Mouse (Mus musculus): ENCODE measurements at regions not wholly inside any gene's neighbourhood (a gene's known extent, or its start where the extent isn't known, plus 50 kb on each side); places are given as distances from the start of the nearest gene placed in this dataset.
A peak's percentile ranks its signal among the peaks of the same experiment; 100 is the strongest.
"Not testable (repeated sequence)": the region's sequence is repeated elsewhere in the genome, so short reads cannot be mapped to it uniquely, and the experiment has no call there.

DNA sequence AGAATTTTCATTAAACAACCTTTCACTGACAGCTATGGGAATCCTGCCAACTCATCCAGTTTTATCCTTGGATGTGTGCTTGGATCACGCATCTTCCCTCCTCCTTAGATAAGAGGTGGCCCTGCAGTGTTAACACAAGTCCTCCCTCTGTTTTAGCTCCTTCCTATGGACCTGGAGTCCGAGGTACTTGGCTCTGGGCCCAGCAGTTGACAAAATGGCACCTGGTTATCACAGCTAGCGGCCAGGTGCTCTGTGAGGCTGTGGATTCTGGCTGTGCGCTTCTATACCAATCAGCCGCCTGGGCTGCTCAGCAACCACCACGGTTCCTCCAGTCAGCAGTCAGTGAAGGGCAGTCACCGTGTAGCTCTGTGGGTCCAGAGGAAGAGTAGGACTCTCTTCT, 157.4 kb downstream of the Prdm2 start:
- DNase-seq (ENCODE audit: extremely low spot score in 1 of 2, low spot score in 1 of 2) = no peak

DNA sequence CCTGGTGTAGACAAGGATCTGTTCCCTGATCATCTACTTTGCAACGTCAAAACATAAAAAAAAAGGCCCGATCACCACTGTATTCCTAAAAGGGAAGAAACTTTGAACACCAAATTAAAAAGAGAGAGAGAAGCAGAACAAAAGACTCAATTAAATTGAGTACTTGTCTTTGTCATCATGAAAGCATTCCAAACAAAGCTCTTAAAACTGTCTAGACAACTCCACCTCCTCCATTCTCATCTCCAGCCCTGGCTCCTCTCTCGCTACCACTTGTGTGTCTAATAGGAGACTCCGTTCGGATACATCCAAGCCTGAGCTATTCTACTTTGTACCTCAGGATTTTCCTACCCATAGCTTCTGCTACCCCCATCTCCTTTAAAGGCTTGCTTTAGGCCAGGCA, 159.8 kb downstream of the Prdm2 start:
- no peak for DNase-seq (ENCODE audit: extremely low spot score in 1 of 2, low spot score in 1 of 2)

DNA sequence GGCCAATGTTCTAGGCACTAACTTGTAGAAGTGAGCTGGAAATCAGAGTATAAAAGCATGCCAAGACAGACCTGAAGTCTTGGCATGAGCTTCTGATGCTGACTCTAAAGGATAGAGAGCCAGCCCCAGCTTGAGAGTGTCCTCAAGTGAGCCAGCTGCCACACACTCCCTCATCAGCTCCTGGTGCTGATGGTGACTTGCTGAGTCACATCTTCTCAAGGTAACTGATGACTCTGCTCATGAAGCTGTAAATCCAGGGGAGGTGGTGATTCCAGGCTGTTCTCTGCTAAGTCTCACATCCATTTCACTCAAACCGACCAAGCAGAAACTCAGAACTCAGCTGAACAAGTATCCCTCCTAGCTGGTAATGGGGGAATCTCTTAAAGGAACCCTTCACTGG, 161.6 kb downstream of the Prdm2 start:
- DNase-seq (ENCODE audit: extremely low spot score in 1 of 2, low spot score in 1 of 2) = no peak

DNA sequence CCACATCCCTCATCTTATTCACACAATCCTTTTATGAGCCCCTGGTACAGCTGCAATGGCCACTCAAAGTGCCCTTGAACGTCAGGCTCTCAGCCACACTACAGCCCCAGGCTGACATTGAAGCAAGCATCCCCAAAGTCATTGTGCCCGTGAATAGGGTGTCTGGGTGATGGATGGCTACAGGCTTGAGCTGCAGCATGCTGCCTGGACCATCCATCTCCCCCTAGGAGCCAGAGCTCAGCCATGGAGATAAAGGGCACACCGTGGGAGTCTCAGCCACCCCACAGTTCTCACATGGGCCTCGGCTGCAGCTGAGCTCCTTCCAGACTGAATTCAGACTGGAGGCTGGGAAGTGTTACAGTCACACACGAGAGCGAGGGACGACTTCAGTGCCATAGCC, 167.6 kb downstream of the Prdm2 start:
- no peak for DNase-seq (ENCODE audit: extremely low spot score in 1 of 2, low spot score in 1 of 2)

DNA sequence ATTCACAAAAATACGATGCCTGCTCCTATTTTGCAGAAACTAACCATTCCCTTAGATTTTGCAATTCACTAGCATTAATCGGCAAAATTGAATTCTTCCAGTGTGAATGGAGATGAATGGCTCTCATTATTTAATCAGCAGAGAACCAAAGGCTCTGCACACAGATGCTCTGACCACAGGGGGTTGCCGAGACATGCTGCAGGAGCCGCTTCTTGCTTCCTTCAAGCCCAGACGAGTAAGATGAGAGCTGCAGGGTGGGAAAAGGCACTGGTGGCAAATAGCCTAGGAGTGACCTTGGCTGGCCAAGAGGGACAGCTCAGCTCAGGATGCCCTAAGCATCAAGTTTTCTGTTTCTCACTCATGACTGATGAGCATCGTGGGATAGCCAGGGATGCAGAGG, 170.0 kb downstream of the Prdm2 start:
- no peak for DNase-seq (ENCODE audit: extremely low spot score in 1 of 2, low spot score in 1 of 2)

DNA sequence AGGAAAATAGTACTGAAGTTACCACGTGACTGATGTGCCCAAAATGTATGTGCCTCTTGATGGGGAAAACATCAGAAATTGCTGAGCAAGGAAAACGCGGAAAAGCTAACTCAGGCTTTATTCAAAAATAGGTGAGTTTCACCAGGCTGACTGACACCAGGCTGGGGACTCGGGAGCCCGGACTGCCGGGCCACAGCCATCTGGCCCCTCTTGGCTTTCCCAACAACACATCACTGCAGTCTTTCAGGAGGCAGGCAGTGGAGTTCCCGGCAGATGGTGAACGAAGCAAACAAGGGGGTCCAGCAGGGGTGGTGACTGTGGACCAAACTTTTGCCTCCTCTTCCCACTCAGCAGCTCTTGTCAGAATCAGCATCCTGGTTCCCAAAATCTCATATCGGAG, 174.2 kb downstream of the Prdm2 start:
- no peak for DNase-seq (ENCODE audit: extremely low spot score in 1 of 2, low spot score in 1 of 2)

DNA sequence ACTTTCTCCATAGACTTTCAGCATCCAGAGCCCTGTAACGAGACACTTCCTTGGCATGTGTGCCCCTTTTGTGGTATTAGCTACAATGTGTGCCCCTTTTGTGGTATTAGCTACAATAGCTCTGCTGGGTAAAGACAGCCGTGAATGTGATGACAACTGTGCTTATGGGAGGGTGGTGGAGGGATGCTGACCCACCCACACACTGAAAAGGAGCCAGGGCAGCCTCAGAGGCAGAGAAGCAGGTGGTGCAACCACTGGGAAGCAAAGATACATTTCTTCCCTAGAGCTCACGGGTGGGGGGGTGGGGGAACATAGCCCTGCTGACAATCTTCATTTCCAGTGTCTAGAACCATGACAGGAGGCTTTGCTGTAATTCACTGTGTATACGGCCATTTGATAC, 176.1 kb downstream of the Prdm2 start:
- DNase-seq (ENCODE audit: extremely low spot score in 1 of 2, low spot score in 1 of 2) = no peak

DNA sequence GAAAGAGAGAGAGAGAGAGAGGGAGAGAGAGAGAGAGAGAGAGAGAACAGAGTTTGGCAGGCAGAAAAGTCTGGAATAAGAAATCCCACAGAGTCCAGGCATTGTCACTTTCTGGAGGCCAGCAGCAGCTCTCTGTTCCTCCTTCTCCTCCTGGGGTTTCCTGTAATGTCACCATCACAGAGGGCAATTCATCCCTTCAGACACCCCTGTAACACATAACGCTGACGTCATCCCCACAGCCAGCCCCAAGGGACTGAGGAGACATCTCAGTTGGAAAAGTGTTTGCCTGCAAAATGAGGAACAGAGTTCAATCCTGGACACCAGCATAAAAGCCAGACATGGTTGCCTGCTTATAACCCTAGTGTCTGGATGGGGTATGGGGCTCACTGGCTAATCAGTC, 177.7 kb downstream of the Prdm2 start:
- not testable (repeated sequence) for DNase-seq (ENCODE audit: extremely low spot score in 1 of 2, low spot score in 1 of 2)

DNA sequence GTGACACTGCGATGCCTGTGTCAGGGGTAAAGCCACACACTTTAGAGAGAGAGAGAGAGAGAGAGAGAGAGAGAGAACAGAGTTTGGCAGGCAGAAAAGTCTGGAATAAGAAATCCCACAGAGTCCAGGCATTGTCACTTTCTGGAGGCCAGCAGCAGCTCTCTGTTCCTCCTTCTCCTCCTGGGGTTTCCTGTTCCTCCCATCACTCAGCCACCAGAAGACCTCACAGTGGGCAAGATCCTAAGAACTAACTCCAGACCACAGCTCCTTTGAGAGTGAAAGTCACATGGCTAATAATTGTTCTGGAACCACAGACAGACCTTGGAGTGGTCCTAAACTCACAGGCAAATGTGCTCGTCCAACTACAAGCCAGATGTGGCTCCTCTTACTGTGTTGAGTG, 178.5 kb downstream of the Prdm2 start:
- DNase-seq (ENCODE audit: extremely low spot score in 1 of 2, low spot score in 1 of 2) = not testable (repeated sequence)

DNA sequence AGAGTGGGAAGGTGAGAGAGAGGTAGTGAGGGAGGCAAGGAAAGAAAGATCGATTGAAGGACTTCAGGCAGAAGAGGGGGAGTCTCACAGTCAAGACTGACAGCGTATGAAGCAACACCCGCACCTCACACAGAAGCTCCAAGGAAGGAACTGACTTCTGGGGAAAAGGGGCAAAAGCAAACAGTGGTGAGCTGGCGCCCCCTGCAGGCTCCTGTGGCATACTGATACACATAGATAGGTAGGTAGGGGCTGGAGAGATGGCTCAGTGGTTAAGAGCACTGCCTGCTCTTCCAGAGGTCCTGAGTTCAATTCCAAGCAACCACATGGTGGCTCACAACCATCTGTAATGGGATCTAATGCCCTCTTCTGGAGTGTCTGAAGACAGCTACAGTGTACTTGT, 183.0 kb downstream of the Prdm2 start:
- DNase-seq (ENCODE audit: extremely low spot score in 1 of 2, low spot score in 1 of 2) = not testable (repeated sequence)

DNA sequence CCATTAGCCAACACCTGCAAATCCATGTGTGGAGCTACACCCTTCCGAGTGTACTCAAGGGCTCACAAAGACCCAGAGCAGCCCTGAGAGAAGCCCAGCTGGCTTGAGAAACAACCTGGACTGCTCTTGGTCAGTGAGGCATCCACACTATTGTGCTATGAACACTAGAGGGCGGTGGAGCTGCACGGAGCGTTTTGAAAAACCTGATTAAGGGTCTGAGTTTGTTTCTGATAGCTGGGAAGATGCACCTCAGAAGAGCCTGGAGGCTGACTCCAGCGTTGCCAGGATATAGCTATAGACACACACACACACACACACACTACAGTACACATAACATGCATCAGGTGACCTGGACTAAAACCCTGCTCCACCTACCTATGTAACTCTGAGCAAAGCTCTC, 185.5 kb downstream of the Prdm2 start:
- DNase-seq (ENCODE audit: extremely low spot score in 1 of 2, low spot score in 1 of 2) = peak; percentile 59 to 69

DNA sequence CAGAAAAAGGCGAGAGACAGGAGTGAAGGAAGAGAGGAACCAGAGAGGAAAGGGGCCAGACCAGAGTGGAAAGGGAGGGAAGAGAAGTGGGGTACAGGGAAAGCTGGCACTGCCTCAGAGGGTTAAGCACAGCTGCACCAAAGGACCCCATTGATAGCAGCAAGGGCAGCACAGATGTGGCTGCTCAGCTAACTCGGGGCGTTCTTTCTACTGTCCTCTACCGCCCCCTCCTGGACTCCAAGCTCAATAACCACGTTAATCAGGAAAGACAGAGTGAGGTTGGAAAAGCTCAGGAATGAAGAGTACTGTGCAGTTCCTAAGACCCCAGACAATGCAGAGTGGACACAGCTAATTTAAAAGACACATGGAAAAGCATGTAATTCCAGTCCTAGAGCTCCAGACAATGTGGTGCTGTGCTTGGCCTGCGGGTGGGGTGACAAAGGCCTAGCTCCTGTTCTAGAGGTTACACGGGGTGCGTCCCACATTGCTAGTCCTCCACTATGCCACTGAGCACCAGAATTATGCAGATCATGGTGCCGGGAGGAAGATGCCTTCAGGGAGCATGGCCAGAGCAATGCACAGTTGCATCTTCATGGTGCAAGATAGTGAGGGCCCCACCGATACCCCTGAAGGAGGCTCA, 191.4 kb downstream of the Prdm2 start:
- DNase-seq (ENCODE audit: extremely low spot score in 1 of 2, low spot score in 1 of 2) = peak; percentile 51 to 87

DNA sequence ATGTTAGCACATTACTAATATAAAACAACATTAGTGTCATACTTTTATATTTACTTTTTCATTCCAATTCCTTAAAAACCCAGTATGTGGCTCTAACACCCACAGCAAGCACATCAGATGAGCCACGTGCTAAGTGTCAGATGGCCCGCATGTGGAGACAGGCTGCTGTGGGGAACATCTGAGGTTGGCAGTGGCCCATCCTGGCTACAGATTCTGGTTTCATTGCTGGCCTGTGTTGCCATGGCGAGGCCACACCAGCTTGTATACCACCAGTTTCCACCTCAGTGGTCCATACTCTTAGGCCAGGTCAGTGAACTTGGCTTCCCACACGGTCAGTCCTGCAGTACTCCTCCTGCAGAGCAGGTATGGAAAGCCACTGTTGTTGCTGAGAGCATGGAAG, 192.1 kb downstream of the Prdm2 start:
- no peak for DNase-seq (ENCODE audit: extremely low spot score in 1 of 2, low spot score in 1 of 2)

DNA sequence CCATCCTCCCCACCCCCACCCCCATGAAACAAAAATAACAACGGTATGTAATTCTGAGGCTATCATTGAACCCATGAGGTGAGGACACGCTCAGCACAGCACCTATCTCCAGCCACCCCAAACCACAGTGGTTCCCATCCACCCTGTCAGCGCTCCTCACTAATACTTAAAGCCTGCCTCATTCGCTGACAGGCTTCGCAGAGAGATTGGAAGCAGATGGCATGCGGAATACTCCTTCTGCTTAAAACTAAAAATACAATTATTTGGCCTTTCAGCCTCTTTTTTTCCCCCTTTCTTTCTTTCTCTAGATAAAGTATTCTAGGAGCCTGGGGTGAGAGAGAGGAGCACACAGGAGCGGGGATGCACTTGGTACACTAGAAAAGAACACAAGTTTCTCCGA, 199.9 kb downstream of the Prdm2 start:
- DNase-seq (ENCODE audit: extremely low spot score in 1 of 2, low spot score in 1 of 2) = no peak

DNA sequence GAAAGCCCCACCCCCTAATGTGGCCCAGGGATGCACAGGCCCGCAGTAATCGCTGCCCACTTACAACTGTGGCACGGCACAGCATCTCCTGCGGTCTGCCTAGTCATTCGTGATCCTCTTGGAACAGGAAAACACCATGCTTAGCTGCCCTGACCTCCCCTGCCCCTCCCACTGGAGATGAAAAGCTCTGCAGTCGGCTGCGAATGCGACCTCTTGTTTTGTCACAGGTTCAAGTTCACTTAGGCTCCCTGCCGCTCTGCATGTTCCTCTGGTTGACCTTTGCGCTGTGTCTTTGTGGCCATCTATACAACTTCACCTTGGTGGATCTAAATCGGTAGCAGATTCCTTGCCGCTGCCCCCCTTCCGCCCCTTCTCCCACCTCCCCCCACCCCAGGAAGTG, 210.8 kb downstream of the Prdm2 start:
- no peak for DNase-seq (ENCODE audit: extremely low spot score in 1 of 2, low spot score in 1 of 2)

DNA sequence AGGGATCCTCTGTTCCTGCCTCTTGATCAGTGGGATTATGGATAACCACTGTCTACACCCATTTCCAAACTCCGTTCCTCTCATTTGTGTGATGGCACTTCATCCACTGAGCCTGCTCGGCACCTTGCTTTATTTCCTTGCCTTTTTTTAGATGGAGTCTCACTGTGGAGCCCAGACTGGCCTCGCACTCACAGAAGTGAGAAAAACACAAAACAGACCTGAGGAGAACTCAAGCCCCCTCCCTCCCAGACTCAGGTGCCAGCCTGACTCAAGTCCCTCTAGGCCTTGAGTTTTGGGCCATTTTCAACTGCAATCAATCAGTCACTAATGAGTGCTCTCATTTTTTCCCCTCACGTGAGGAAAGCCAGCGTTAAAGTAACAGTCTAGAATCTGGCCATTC, 211.3 kb downstream of the Prdm2 start:
- DNase-seq (ENCODE audit: extremely low spot score in 1 of 2, low spot score in 1 of 2) = no peak

DNA sequence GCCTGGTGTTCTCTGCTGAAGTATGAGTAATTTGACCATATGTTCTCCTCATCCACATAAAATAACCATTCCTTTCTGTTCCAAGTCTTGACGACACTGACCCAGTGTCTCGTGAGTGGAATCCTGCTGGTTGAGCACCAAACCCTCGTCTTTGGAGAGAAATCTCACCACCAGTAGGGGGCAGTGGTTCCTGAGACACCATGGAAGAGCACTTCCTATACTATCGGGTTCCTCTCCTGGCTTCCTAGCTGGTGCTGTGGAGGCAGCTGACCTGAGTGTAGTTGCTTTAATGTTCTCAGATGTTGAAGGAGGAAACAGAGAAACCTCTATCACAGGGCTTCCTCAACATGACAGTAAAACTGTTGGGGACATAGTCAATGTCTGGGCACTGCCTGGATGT, 216.4 kb downstream of the Prdm2 start:
- no peak for DNase-seq (ENCODE audit: extremely low spot score in 1 of 2, low spot score in 1 of 2)

DNA sequence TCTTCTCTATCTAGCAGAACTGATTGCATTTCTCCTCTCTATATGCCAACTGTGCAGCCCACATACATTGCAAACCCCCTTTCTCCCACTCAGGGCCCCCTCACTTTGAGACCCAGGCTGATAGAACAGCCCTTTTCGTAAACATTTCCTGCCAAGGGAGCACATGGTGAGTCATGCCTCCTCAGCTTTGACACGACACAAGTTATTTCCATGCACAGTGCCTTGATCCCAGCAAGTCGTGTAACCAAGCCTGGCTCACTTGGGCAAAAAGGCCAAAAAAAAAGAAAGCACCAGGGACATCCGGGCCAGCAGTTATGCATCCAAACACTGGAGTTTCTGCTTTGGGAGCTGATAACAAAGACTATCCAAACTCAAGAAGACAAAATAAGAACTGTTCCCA, 221.4 kb downstream of the Prdm2 start:
- DNase-seq (ENCODE audit: extremely low spot score in 1 of 2, low spot score in 1 of 2) = no peak

DNA sequence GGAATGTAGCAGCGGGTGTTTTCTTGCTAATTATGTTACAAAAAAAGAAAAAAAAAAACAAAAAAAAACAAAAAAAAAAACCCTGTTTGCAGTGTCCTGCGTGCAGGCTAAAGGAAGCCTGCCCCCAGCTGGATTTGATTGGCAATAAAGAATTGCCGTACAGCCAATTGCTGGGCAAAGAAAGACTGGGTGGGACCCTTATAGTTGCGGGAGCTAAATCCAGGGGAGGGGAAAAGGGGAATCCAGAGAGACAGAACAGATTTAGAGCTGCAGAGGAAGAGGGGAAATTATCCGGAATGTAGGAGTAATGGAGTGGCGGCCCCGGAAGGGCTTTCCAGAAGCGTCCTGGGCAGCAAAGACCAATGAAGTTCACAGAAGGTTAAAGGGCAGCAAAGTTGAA, 223.6 kb downstream of the Prdm2 start:
- DNase-seq (ENCODE audit: extremely low spot score in 1 of 2, low spot score in 1 of 2) = no peak

DNA sequence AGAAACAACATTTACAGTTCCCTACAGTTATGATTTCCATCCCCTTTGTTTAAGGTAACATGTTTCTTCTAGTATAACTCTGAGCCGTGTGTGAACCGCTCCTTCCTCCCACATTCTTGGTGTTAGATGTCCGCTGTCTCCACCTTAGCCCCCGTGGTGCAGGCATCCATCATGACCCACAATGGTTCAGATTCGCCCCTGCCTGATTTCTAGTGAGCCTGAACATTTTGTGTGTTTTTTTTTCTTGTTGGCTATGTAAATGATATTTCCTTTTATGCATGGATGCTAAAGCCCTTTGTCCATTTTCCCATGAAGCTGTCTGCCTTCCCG, 229.5 kb downstream of the Prdm2 start:
- DNase-seq (ENCODE audit: extremely low spot score in 1 of 2, low spot score in 1 of 2) = no peak

DNA sequence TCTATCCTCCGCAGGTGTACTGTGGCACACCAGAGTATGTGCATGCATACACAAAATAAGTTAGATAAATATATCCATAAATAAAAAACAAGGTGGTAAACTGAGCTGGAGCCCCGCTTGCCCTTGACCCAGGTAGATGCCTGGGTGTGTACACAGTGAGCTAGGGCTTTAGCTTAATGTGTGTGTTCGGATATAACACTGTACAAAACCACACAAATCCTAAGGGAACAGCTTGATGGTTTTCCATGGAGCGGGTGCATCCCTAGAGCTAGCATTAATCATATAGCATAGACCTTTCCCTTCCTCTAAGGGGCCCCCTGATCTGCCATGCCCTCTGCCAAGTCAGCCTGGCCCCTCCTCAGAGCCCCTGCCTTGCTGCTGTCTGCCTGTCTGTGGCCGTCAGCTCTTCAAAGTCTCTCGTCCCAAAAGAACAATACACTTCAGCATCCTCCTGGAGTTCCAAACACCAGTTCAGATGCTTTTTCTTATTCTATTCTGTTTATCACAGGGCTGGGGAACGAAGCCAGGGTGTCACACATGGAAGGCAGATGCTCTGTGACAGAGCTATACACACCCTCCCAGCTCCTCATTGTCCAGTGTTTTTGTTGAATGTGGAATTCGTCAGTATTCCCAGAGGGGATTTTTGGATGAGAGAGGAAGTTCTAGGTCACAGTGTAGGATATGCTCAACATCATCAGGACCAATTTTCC, 230.1 kb downstream of the Prdm2 start:
- no peak for DNase-seq (ENCODE audit: extremely low spot score in 1 of 2, low spot score in 1 of 2)

DNA sequence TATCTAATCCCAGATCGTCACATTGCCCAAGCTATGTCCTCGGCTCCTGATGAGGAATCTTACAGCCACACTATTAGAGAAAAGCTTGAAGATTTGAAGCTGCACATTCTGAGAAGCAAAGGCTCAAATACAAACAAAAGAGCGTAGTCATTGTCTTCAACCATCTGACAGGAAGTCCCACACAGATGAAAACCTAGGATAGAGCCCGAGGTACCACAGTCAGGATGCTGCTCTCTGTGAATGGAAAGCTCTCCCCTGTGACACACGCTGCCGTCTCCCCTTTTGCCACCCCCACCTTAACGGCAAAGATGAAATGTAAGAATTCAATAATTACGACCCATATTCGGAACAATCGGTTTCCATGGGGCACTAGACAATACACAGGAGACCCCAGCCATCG, 237.2 kb downstream of the Prdm2 start:
- no peak for DNase-seq (ENCODE audit: extremely low spot score in 1 of 2, low spot score in 1 of 2)

DNA sequence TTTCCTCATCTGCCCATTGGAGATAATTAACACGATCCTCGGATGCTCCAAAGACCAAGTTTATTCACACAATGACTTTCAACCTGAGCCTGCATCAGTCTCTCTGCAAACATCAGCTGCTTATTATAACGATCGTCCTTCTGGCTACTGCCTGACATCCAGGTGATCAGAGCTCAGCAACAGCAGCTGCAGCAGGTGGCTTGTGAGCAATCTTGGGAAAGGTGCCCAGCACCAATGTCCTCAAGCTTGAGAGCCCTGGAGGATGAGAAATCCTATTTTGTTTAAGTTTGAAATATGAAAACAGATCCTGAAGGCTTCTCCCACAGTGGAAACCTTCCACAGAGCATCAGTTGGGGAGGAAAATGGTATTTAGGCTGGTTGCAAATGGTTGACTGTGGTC, 242.8 kb downstream of the Prdm2 start:
- no peak for DNase-seq (ENCODE audit: extremely low spot score in 1 of 2, low spot score in 1 of 2)

Data from layer of hippocampus, postnatal 25 days (tissue).